Mouse (Mus musculus) right cerebral cortex, postnatal 4 days (tissue): Measurements from ENCODE around the gene Gm4847.

ENCODE experiments used
- DNase-seq: peaks from one replicate; pipeline ENCODE4 v3.0.0-alpha.2; 2022

Gene Gm4847

DNA sequence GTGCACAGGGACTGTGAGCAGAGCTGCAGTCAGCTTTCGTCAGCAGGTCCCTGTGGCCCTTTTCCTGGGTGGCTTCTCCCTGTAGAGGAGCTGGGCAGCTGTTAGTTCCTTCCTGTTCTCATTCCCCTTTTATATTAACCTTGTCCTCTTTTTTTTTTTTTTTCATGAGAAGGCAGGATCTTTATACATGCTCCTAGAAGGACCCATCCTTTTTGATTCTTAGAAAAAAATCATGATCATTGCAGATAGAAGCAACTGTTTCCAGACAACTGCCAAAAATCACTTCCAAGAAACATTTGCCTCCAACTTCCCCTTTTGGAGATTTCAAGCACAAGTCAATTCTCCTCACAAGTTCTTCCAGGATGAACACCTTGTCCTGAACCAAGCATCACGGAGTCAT, at the start of gene Gm4847:
Gm4847 (minus strand) TSS at position 101 of the 400 bp plus-strand sequence.
- no peak for DNase-seq

DNA sequence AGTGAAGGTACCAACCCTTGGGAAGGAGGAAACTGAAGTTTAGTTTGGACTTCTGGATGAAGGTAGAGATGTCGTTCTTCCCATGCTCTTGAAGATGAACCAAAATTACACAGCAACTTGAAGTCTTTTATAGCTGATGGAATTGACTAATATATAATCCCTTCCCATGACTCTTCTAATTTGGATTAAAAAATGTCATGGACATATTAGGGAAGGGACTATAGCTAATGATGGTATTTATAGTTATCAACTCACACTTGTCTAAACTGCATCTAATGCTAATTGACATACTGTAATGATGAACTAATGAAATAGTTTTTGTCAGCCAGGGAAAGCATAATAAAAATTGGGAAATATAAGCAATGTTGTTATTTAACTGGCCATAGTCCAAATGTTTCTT, 34.3 kb upstream of the Gm4847 start, which contains the start of gene Fmo9:
Fmo9 (minus strand) TSS at position 101 of the 400 bp plus-strand sequence.
- DNase-seq, result no peak

DNA sequence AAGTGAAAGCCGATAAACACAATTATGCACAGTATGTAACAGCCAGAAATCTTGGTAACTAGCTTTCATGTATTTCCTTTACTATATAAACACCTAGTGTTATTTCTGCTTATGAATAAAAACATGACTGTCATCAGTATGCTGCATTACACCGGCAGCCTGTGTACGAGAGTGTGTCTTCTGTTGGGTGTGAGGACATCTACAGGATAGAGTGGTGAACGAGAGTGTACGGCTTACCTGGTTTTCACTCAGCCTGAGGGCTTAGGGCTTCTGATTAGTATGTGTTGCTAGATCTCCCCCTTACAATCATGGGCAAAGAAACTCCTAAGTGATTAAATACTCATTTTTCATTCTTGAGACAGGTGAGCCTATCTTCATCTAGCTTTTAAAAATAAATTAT, 21.8 kb upstream of the Gm4847 start:
- no peak for DNase-seq

DNA sequence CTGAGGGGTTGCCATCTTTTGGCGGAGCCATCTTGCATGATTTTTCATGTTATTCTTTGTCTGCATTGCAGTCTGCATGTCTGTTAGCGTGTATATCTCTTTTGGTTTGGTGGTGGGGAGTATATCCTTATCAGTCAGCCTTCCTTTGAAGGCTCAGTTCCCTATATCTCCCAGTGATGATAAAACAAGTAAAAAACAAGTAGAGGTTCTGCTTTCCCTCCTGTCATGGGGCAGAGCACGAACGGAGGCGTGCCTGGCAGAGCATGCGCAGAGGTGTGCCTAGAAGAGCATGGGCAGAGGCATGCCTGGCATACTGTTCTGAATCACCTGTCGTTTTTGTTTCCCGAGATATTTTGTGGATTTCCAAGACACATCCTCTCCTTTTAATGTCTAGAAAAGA, 13.3 kb upstream of the Gm4847 start:
- DNase-seq, result no peak
